Mouse (Mus musculus): ENCODE data around the gene 4933434E20Rik.

The 4933434E20Rik gene

DNA sequence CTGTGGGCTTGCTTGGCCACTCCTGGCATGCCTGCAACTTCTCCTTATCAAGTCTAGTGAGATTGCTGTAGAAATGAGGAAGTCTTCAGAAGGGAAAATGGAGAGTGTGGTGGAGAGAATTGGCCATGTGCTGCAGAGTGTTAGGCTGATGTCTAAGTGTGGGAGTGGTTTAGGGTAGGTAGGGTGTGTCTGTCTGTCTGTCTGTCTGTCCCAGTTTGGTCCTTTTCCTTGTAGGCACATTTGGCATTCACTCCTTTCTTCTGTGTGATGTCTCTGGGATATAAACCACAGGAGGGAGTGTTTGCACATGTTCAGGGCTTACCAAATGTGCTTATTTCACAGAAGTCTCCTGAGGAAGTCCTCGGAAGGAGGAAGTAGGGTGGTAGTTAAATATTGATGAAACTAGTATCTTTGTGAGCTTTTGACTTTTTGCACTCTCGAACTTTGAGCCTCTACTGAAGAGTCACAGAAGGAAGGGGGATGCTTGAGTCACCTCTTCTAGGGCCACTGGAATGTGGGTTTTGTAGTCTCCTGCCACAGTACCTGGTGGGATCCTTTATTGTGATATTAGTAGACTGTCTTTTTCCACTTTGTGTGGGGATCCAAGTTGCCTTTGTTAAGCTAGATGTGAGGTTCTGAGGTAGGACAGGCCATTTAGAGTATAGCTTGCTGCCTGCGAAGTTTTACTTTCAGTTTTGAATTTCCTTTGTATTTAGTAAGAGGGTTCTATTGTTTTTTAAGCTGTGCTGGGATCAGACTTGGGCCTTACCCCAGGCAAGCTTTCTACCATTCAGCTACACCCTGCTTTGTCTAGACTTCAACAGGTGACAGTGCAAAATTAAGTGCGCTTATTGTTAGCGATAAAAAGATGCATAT, 30.2 kb downstream of the 4933434E20Rik start:
- DNase-seq: no peak

DNA sequence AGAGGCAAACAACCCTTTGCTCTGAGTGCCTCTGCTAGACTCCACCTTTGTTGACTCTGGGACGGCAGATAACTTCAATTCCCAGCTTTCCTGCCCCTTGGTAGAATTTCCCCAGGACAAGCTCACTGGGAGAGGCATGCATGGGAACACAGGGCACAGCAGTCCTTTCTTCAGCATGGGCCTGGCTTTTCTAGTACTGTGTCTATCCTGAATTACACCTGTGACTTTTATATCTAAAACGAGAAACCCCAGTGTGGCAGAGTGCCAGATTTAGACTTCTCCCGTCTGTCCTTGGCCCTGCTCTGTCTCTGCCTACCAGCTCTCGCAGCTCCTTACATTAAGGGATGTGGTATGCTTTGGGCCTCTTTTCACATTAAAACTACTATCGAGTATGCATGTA, 31.6 kb downstream of the 4933434E20Rik start:
- DNase-seq: peak; percentile 39

DNA sequence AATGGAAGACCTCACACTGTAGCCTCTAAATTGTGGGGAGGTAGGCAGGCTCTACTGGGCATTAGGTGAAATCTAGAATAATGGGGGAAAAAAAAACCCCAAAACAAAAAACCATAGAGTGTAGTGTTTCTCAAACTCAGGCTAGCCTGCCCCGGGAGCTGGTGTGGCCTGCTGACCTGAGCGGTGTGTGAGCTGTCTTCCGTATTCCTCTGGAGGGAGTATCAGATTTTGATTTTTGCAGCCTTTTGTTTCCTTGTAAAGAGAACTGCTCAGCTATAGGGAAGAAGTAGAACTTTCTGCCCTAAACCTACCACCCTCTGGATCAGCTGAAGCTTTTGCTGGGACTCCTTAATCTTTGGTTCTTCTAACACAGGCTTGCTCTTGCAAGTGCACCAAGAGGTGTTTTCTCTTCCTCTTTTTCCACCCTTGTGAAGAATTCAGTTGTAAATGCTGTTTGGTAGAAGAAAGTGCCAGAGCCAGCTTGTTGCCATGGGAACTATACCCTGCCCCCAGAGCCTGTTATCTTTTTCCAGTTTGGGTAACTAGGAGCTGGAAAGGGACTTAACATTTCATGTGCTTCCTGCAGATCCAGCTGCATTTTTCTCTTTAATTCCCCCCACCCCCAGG, 32.4 kb downstream of the 4933434E20Rik start:
- DNase-seq: no peak

DNA sequence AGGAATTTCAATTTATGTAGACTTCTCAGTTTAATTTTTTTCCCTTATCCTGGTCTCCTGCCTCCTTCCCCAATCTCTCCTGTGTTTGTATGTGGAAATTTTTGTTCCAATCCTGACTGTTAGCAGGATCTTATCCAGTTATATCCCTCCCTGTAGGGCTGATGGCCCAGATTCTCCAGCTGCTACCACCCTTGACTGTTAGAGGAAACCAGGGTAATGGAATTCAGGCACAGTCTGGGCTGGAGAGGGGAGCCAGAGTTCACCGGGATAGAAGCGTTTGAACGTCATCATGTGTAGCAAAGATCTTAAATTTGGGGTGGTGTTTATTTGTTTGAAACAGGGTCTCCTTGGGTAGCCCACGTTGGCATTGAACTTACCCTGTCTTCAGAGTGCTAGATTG, 33.4 kb downstream of the 4933434E20Rik start:
- no peak for DNase-seq

DNA sequence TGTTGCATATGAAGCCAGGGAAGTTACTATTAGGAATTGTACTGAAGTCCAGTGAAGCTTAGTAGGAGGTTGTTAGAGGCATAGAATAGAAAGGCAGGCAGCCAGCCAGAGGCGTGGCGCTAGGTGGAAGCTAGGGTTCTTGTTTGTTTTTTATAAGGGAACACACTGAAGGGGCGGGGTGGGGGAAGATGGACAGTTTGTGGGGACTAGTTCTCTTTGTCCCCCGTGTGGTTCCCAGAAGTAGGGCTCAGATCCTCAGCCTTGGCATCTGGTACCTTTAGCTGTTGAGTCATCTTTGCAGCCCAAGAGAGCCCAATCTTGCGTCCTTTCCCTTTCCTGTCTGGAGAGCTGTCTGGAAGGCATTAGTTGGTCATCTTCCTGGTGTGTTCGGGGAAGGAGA, 33.8 kb downstream of the 4933434E20Rik start:
- DNase-seq: no peak

DNA sequence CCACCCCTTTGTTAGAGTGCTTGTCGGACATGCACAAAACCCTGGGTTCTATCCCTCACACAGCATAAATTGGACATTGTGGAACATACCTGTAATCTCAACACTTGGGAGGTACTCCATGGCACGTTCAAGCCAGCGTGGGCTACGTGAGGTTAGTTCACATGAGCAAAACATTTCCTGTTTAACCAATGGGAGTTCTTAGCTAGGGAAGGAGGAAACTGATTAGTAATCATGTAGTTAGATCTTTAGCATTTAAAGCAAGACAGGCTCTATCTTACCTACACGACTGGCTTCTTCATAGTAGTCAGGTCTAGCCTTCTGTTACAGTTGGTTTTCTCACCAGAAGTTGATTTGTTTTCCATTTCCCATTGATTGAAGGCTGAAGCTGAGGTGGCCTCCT, 34.6 kb downstream of the 4933434E20Rik start:
- DNase-seq: no peak

DNA sequence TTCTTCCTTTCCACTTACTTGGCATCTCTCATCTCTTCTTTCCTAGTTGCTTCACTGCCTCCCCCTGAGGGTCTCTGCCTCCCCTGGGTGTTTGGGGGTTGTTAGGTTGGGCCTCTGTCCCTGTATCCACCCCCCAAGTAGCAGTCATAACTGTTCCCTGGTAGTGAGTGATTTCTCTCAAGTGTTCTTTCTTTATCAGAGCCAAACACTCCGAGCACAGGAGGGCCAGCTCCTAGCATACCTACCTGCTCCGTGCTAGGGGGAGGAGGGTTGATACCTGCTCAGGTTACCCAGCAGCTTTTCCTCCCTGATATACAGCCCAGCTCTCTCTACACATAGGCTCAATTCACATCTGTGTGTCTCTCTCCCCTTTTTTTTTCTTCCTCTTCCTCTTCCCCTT, 37.2 kb downstream of the 4933434E20Rik start:
- no peak for DNase-seq

DNA sequence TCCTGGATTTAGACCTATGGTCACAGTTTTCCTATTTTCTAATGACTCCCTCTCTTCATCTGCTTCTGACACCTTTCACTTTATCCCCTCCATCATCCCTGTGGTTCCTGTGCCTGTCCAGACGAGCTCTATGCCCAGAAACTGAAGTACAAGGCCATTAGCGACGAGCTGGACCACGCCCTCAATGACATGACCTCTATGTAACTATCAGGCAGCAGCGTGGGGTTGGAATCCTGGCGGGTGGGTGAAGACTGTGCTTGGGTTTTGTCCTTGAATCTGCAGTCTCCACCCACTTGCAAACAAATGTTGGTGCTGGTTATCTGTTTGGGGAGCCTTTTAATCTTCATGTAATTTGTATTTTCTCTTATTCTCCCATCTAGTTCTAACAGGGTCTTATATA, 39.5 kb downstream of the 4933434E20Rik start:
- no peak for DNase-seq

DNA sequence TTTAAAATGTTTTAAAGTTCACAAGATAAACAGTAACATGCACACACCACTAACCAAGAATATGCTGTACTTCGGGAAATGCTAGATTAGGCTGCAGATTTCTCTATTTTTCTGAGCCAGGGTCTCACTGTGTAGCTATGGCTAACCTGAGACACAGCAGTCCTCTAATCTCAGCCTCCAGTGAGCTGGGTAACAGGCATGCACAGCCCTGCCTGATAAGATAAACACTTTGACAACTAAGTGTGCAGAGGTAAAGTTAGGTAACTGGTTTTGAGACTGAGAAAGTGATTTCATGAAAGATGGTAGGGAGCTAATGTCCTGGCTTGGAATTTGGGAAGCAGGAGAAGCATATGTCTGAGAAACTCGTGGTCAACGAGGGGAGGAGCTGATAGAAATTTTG, 43.0 kb downstream of the 4933434E20Rik start:
- no peak for DNase-seq

DNA sequence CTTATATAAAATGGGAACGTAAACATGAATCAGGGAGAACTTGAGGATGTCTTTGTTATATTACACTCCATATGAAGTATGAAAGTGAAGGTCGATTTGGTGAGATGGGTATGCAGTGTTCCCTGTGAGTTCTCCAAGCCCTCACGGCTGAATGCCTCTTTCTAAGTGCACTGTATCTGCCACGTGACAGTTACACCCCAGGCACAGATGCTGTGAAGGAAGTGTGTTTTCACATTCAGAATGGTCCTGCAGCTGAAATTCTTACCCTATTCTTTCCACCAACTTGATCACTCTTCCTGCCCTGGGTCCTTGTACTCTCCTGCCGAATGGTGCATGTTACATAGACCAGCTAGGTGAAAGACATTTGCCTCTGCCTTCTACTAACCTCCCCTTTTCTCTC, 46.5 kb downstream of the 4933434E20Rik start:
- no peak for DNase-seq

DNA sequence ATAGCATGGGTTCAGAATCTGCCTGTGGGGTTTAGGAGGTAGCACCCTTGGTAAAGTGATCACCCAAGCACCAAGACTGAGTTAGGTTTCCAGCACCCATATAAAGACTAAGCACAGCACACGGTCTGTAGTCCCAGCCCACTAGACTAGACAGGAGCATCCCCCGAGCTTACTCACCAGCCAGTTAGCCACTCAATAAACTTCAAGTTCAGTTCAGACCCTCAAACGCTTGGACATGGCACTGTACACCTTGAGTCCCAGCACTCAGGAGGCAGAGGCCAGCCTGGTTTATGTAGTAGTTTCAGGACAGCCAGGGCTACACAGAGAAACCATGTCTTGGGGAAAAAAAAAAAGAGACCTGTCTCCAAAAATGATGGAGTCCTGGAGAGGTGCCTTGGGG, 49.6 kb downstream of the 4933434E20Rik start:
- DNase-seq: no peak

DNA sequence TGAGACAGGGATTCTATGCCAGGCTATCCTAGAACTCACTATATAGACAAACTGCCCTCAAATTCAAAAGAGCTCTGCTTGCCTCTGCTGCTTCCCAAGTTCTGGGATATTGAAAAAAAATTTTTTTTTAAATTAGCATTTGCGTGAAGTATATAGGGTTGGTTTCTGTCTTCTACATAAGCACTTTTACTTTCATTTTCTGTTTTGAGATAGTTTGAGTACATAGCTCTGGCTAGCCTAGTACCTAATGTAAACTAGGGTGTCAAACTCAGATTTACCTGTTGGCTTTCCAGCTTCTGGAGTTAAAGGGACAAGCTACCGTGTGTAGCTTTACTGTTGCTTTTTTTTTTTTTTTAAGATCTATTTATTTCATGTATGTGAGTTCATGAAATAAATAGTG, 50.2 kb downstream of the 4933434E20Rik start:
- no peak for DNase-seq

DNA sequence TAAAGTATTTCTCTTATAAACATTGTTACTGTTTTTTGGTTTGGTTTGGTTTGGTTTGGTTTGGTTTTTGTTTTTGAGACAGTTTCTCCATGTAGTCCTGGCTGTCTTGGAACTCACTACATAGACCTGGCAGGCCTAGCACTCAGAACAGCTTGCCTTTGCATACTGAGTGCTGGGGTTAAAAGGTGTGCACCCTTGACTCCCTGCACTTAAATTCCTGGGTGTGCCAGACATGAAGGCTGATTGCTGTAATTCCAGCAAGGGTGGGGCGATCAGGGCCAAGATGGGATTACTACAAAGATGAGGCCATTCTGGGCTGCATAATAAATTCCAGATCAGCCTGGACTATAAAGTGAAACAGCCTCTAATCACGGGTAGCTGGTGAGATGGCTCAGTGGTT, 50.8 kb downstream of the 4933434E20Rik start:
- no peak for DNase-seq

DNA sequence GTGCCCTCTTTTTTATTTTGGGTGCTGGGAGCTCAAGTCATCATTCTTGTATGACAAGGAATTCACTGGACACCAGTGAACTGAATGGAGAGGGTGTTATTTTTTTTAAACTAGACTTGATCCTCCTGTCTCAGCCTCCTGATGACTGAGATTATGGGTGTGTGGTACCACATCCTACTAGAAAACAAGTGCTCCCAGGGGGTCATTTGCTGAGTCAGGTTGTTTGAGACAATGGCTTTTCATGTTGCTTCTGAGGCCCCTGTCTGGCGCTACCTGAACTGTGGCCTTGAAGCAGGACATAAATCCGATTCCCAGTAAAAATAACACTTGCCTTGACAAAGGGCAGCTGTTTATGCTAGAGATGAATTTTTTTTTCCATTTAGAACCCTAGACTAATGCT, 51.7 kb downstream of the 4933434E20Rik start:
- DNase-seq: no peak

DNA sequence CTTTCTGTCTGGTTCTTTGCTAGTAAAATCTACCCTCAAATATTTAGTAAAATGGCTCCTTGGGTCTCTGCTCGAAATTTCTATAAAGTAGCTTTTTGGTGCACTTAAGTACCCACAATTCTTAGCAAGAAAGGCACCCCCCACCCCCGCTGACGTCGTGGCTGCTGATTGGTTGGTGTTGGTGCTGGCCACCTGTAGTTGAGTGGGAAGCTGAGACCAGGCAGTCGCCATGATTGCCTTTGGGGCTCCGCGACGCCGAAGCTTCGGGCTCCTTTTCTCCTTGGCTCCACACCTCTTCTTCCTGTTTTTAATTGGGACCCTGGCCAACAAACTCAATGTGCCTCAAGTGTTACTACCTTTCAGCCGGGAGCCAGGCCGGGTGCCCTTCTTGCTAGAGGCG, 52.5 kb downstream of the 4933434E20Rik start, which contains the start of gene Nup210l:
TSS of gene Nup210l (plus strand) at position 195 of the 400 bp plus-strand sequence.
- no peak for DNase-seq

DNA sequence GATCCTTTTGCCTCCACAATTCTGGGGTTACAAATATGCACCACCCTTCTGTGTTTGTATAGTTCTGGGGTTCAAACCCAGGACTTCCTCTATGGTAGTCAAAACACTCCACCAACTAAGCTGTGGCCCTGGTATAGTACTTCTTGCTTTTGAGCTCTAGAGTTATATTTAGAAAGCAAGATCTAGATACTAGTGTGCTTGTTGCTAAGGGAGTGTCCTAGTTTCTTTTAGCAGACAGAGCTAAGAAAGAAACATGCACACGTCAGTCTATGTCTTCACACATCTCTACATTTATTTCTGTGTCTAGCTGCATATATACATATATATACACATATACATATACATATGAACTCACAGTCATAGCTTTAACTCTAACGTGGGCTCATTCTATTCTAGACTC, 60.3 kb downstream of the 4933434E20Rik start:
- DNase-seq: no peak

DNA sequence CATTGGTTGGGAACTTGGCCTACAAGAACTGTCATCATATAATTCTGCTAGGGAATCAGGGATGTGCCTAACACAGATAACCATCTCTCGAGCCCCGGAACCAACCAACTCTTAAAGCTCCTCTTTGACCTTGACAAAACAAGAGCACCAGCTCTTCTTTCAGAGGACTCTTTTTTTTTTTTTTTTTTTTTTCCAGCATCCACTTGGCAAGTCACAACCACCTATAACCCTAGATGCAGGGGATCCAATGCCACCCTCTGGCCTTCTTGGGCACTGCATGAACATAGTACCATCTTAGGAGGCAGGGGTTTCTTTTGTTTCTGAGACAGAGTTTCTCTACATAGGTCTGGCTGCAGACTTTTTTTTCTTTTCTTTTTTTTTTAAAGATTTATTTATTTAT, 62.9 kb downstream of the 4933434E20Rik start:
- DNase-seq: no peak

DNA sequence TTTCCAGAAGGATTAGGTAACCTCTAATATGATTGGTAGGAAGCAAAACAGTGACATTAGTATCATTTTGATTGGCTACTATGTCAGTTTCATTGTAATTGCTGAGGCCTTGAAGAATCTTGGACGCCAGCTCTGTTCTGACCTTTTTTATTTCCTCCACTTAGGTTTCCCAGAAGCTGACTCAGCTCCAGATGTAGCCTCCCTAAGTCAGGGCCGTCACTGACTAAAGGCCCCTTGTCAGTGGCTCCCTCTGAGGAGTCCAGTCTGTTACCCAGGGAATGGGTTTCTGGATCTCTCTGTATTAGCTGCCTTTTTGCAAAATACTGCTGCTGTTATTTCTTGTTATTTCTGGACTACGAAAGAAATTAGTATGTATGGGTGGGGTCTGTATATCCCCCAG, 64.1 kb downstream of the 4933434E20Rik start:
- no peak for DNase-seq

Measured in cerebellum, adult 9-10 months (tissue).